Mouse (Mus musculus) hindbrain, embryonic 14.5 days (tissue): Measurements from ENCODE around the gene Rims4. TPM values are rescaled to one million over a fixed set of nuclear protein-coding genes. Genes with fewer than 3 reads are reported as not detected.
A peak's percentile ranks its signal among the peaks of the same experiment; 100 is the strongest.

ENCODE experiments used
- ATAC-seq: fragments of 200-750 bp; cut with Nextera tagmentation; 2 replicates; pipeline ENCODE4 v1.8.0; 2017; ENCODE audit warnings: moderate number of reproducible peaks, mild to moderate bottlenecking, moderate TSS enrichment, moderate library complexity; ENCODE audit not compliant: low FRiP score
- DNase-seq: peaks from one replicate; pipeline ENCODE4 v3.0.0-alpha.2; 2015; ENCODE audit warnings: low spot score
- H3K27ac ChIP-seq: fragments of 300-500 bp; sonication (generic); 2 replicates; pipeline ENCODE4 v1.5.1; 2014; ENCODE audit warnings: mild to moderate bottlenecking, moderate library complexity
- H3K27me3 ChIP-seq: fragments of 300-500 bp; sonication (generic); 2 replicates; pipeline ENCODE4 v1.6.1; 2014; ENCODE audit warnings: mild to moderate bottlenecking, low read length, mixed read lengths; ENCODE audit not compliant: control insufficient read depth, insufficient read depth
- H3K36me3 ChIP-seq: fragments of 300-500 bp; sonication (generic); replicated peaks from 2 replicates; pipeline ENCODE4 v1.6.1; 2014; ENCODE audit not compliant: control insufficient read depth, insufficient read depth
- H3K4me1 ChIP-seq: fragments of 300-500 bp; sonication (generic); replicated peaks from 2 replicates; pipeline ENCODE4 v1.6.1; 2014; ENCODE audit warnings: antibody characterized with exemption, low read length, mixed read lengths; ENCODE audit not compliant: control insufficient read depth, insufficient read depth
- H3K4me2 ChIP-seq: fragments of 300-500 bp; sonication (generic); replicated peaks from 2 replicates; pipeline ENCODE4 v1.6.1; 2014; ENCODE audit warnings: mild to moderate bottlenecking, moderate library complexity
- H3K4me3 ChIP-seq: fragments of 300-500 bp; sonication (generic); replicated peaks from 2 replicates; pipeline ENCODE4 v1.5.1; 2014; ENCODE audit warnings: mild to moderate bottlenecking, low read length
- H3K9ac ChIP-seq: fragments of 300-500 bp; sonication (generic); 2 replicates; pipeline ENCODE4 v1.6.1; 2014
- H3K9me3 ChIP-seq: fragments of 300-500 bp; sonication (generic); 2 replicates; pipeline ENCODE4 v1.6.1; 2016; ENCODE audit warnings: low read length; ENCODE audit not compliant: control insufficient read depth
- WGBS: fragments of 180-500 bp; shearing (Covaris S2); extraction: QIAGEN DNeasy Blood & Tissue Kit; methylation state at CpG from one replicate; pipeline ENCODE4 v1.1.7; 2014; 5-methylcytosine and 5-hydroxymethylcytosine counted together
- polyA plus RNA-seq: library from polyadenylated mRNA; unstranded; fragments of >200 nt; fragmentation: Nextera tagmentation; extraction: Ambion mirVana; gene quantifications from 2 replicates; pipeline ENCODE4 v1.2.1, GENCODE M21; 2014

Gene Rims4
- polyA plus RNA-seq, 1 experiment from 2014 or later = 7.1 TPM

- Histone ChIP-seq H3K4me1 (no peaks in the 10 kb centered on the region), H3K27me3 (no peaks in the 10 kb centered on the region), H3K36me3 (no peaks in the 10 kb centered on the region), H3K27ac (no peak overlapping the region), H3K4me2 (no peak overlapping the region), H3K9ac (no peak overlapping the region), H3K9me3 (no peaks in the 10 kb centered on the region), H3K4me3 (no peak overlapping the region)
- DNase-seq (no peak), ATAC-seq (no peak)
- 88% methylated on average over 7 of the region's 7 CpGs for WGBS
These were observed 17.4 kb downstream of the Rims4 start for GRCm38 (mm10) chr2:163901043-163901442.

GRCm38 (mm10) chr2:163899910-163900411, 18.5 kb downstream of the Rims4 start:
- Histone ChIP-seq H3K27ac (0 out of 2 replicates have a peak overlapping the region, but pooled peaks have one; percentile 0), H3K27me3 (no peaks in the 10 kb centered on the region), H3K36me3 (no peaks in the 10 kb centered on the region), H3K4me2 (no peak overlapping the region), H3K4me1 (no peaks in the 10 kb centered on the region), H3K9me3 (no peaks in the 10 kb centered on the region), H3K4me3 (no peak overlapping the region), H3K9ac (no peak overlapping the region)
- ATAC-seq (no peak), DNase-seq (no peak)
- WGBS = 47% methylated on average over 14 of the region's 14 CpGs

GRCm38 (mm10) chr2:163897988-163898535, 20.4 kb downstream of the Rims4 start:
- Histone ChIP-seq H3K4me1 (no peaks in the 10 kb centered on the region), H3K4me2 (no peak overlapping the region), H3K9me3 (no peaks in the 10 kb centered on the region), H3K27ac (no peak overlapping the region), H3K9ac (no peak overlapping the region), H3K27me3 (no peaks in the 10 kb centered on the region), H3K4me3 (no peak overlapping the region), H3K36me3 (no peaks in the 10 kb centered on the region)
- WGBS = 72% methylated on average over 7 of the region's 7 CpGs
- ATAC-seq (no peak), DNase-seq (no peak)

DNA sequence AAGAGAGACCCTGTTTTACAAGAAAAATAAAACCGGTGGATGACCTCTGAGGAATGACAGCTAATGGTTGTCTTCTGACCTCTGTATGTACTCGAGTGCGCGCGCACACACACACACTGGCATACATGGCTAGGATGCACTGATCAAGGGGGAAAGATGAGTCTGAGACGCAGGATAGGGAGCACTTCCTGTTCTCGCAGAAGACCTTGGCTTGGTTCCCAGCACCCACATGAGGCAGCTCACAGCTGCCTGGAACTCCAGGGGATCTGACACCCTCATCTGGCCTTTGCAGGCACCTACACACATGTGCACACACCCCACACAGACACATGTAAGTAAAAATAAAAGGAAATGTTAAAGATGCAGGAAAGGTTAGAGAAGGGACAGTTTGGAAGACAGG, 21.5 kb downstream of the Rims4 start:
- no peak overlapping the region for H3K9ac ChIP-seq
- ATAC-seq = no peak
- no peaks in the 10 kb centered on the region for H3K36me3 ChIP-seq
- no peak overlapping the region for H3K4me2 ChIP-seq
- no peaks in the 10 kb centered on the region for H3K27me3 ChIP-seq
- 97% methylated on average over 7 of the region's 7 CpGs for WGBS
- H3K4me1 ChIP-seq = no peaks in the 10 kb centered on the region
- DNase-seq = no peak
- H3K9me3 ChIP-seq = no peaks in the 10 kb centered on the region
- H3K27ac ChIP-seq = no peak overlapping the region
- H3K4me3 ChIP-seq = no peak overlapping the region

GRCm38 (mm10) chr2:163895156-163895555, 23.3 kb downstream of the Rims4 start:
- Histone ChIP-seq H3K9ac (no peak overlapping the region), H3K36me3 (no peaks in the 10 kb centered on the region), H3K27me3 (no peaks in the 10 kb centered on the region), H3K9me3 (no peaks in the 10 kb centered on the region), H3K4me3 (no peak overlapping the region), H3K27ac (no peak overlapping the region), H3K4me1 (peaks cover 11% of the 10 kb centered on the region; the same call in 1 of the 2 replicates), H3K4me2 (no peak overlapping the region)
- no peak for DNase-seq
- no peak for ATAC-seq
- WGBS = 81% methylated on average over 2 of the region's 2 CpGs

DNA sequence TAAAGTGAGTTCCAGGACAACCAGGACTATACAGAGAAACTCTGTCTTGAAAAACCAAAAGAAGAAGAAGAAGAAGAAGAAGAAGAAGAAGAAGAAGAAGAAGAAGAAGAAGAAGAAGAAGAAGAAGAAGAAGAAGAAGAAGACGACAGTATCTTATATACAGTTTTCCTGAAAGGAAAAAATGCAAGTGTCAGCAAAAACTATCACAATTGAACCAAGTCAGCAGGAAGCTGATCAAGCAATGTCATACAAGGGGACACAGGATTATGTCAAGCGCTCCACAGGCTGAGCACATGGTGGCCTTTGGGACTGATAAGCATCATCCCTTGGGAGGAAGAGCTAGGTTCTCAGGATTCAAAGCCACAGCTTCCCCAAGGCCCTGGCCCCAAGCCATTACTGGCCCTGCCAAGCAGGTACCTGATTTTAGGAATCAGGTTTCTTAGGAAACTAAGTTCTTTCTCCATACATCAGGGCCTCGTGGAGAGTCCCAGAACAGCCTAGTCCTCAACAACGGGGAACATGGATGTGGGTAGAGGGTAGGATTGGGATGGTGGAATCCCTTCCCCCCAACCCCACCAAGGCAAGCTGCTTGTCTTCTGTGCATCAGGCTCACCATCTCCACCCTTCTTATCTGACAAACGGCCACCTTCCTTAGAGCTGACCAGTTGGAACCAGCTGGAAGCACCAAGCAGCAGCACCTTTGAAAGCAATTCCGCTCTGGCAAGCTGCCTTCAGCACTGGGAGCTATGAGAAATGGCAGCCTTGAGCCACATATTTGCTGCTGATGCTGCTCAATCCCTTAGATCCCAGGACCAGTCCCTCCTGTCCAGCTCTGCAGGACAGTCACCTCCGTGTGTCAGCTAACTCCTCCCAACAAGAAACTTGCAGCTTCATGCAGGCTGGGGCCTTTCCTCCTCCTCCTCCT, 24.8 kb downstream of the Rims4 start:
- no peaks in the 10 kb centered on the region for H3K36me3 ChIP-seq
- WGBS = 69% methylated on average over 7 of the region's 7 CpGs
- H3K9ac ChIP-seq = no peak overlapping the region
- no peak overlapping the region for H3K4me3 ChIP-seq
- no peaks in the 10 kb centered on the region for H3K9me3 ChIP-seq
- no peaks in the 10 kb centered on the region for H3K27me3 ChIP-seq
- no peak overlapping the region for H3K4me2 ChIP-seq
- peaks cover 11% of the 10 kb centered on the region; the same call in 1 of the 2 replicates for H3K4me1 ChIP-seq
- H3K27ac ChIP-seq = no peak overlapping the region
- ATAC-seq (no peak), DNase-seq (no peak)

DNA sequence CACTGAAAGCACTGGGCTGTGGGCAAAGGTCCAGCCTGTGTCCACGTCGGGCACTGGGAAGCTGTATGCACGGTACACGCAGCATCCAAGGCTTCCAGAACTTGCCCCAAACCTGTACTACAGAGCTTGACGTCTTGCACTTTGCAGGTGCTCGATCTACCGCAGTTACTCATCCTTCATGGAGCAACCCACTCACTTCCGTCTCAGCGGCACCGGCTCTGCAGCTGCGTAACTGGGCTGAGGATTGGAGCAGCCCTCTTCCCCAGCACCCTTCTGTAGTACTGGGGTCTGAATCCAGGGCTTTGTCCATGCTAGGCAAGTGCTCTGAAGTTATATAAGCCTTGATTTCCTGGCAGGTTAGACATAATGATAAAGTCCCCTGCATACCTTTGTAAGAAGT, 27.2 kb downstream of the Rims4 start:
- Histone ChIP-seq H3K9ac (no peak overlapping the region), H3K9me3 (no peaks in the 10 kb centered on the region), H3K27ac (peak overlapping the region; percentile 73), H3K36me3 (no peaks in the 10 kb centered on the region), H3K4me2 (no peak overlapping the region), H3K4me1 (peaks cover 11% of the 10 kb centered on the region; the same call in 1 of the 2 replicates), H3K27me3 (no peaks in the 10 kb centered on the region), H3K4me3 (no peak overlapping the region)
- no peak for ATAC-seq
- WGBS = 91% methylated on average over 11 of the region's 11 CpGs
- no peak for DNase-seq

DNA sequence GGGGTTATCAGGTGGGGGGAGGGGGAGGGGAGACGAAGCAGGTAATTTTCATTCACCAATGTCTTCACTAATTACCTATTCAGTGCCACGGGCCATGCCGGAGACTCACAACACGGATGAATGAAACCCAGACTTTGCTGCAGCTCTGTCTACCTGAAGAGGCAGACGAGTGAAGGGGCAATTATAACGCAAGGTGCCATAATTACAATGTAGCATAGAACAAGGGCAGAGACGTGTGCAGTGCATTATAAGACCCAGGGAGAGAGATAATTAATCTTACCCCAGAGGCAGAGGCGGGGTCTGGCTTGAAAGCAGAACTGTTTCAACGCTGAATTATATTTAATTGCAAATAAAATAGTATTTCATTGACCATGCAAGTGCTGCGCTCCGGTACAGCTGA, 27.9 kb downstream of the Rims4 start:
- Histone ChIP-seq H3K4me2 (no peak overlapping the region), H3K27me3 (no peaks in the 10 kb centered on the region), H3K4me1 (peaks cover 11% of the 10 kb centered on the region; the same call in 1 of the 2 replicates), H3K36me3 (no peaks in the 10 kb centered on the region), H3K27ac (peak overlapping the region; percentile 73), H3K9ac (no peak overlapping the region), H3K4me3 (no peak overlapping the region), H3K9me3 (no peaks in the 10 kb centered on the region)
- DNase-seq (no peak), ATAC-seq (no peak)
- 44% methylated on average over 11 of the region's 11 CpGs for WGBS

DNA sequence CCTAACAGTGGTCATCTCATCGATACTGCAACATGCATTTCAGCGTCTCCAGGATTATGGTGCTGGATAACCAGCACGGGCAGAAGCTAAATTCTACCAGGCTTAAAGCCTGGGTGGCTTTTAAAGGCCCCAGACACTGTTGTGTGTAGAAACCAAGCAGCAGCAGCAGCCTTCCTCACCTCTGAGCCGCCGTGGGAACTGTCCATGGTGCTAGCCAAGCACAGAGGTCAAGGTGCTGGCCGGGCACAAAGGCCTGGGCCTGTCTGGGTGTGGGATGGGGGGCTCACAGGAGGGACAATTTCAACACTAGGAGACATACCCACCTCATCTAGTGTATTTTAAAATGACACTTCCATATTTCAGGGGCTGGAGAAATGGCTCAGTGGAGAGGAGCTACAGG, 29.1 kb downstream of the Rims4 start:
- ATAC-seq = no peak
- DNase-seq = no peak
- Histone ChIP-seq H3K27ac (no peak overlapping the region), H3K4me1 (peaks cover 11% of the 10 kb centered on the region; the same call in 1 of the 2 replicates), H3K27me3 (no peaks in the 10 kb centered on the region), H3K9me3 (no peaks in the 10 kb centered on the region), H3K4me2 (no peak overlapping the region), H3K36me3 (no peaks in the 10 kb centered on the region), H3K9ac (no peak overlapping the region), H3K4me3 (no peak overlapping the region)
- WGBS = 42% methylated on average over 6 of the region's 6 CpGs
